Mouse (Mus musculus) adrenal gland, postnatal 0 days (tissue): ENCODE data around the gene Il17a. TPM values are rescaled to one million over a fixed set of nuclear protein-coding genes. Genes with fewer than 3 reads are reported as not detected.

Experiments used
- microRNA-seq: library from miRNA; unstranded; fragments of <30 nt; microRNA quantifications from one replicate; pipeline ENCODE4, GENCODE M21; 2016; ENCODE audit warnings: borderline replicate concordance; ENCODE audit not compliant: insufficient number of aligned reads
- polyA plus RNA-seq: library from polyadenylated mRNA; unstranded; fragments of >200 nt; fragmentation: Nextera tagmentation; extraction: Ambion mirVana; gene quantifications from 2 replicates; pipeline ENCODE4 v1.2.1, GENCODE M21; 2015

Il17a gene
- polyA plus RNA-seq, result not detected in 2 replicates

DNA sequence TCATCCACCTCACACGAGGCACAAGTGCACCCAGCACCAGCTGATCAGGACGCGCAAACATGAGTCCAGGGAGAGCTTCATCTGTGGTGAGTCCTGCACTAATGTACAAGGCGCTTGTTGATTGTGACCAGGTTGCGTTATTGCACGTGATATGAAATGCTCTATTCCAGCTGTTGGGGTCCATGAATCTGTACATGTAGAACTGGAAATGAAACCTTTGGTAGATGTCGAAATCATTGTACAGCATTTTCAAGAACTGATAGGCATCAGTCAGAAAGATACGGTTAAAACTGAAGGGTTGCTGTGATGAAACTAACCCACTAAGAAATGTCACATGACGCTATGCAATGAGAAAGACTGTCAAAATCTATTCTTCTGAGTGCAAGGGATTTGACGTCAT lies at the start of gene Il17a:
Gene Il17a, plus strand, starts transcription at position 3 of the 400 bp plus-strand sequence.

Small RNAs within 50 kb of the gene (microRNA-seq; reads per million reads assigned to microRNA genes)
- 1.4 reads per million for gene Mir133b

Other genes starting within 250 kb of the Il17a start
- 0.06 and 0.51 TPM in 2 replicates for gene Pkhd1, start 112.8 kb upstream of the Il17a start, polyA plus RNA-seq
- gene Il17f, start 59.7 kb downstream of the Il17a start, polyA plus RNA-seq, result 0.17 and 0.20 TPM in 2 replicates
- 28.6 and 46.7 TPM in 2 replicates for gene Mcm3, start 89.4 kb downstream of the Il17a start, polyA plus RNA-seq
- 8.2 and 23.0 TPM in 2 replicates for gene Paqr8, start 159.7 kb downstream of the Il17a start, polyA plus RNA-seq
- 2.3 and 2.7 TPM in 2 replicates for gene Efhc1, start 220.7 kb downstream of the Il17a start, polyA plus RNA-seq